Mouse (Mus musculus) hindbrain, embryonic 14.5 days (tissue): ENCODE data around the gene Pld3. TPM values are rescaled to one million over a fixed set of nuclear protein-coding genes. Genes with fewer than 3 reads are reported as not detected.
A peak's percentile ranks its signal among the peaks of the same experiment; 100 is the strongest.

Experiments used
- ATAC-seq: fragments of 200-750 bp; cut with Nextera tagmentation; 2 replicates; pipeline ENCODE4 v1.8.0; 2017; ENCODE audit warnings: moderate number of reproducible peaks, mild to moderate bottlenecking, moderate TSS enrichment, moderate library complexity; ENCODE audit not compliant: low FRiP score
- DNase-seq: peaks from one replicate; pipeline ENCODE4 v3.0.0-alpha.2; 2015; ENCODE audit warnings: low spot score
- H3K27ac ChIP-seq: fragments of 300-500 bp; sonication (generic); 2 replicates; pipeline ENCODE4 v1.5.1; 2014; ENCODE audit warnings: mild to moderate bottlenecking, moderate library complexity
- H3K27me3 ChIP-seq: fragments of 300-500 bp; sonication (generic); 2 replicates; pipeline ENCODE4 v1.6.1; 2014; ENCODE audit warnings: mild to moderate bottlenecking, low read length, mixed read lengths; ENCODE audit not compliant: control insufficient read depth, insufficient read depth
- H3K36me3 ChIP-seq: fragments of 300-500 bp; sonication (generic); replicated peaks from 2 replicates; pipeline ENCODE4 v1.6.1; 2014; ENCODE audit not compliant: control insufficient read depth, insufficient read depth
- H3K4me1 ChIP-seq: fragments of 300-500 bp; sonication (generic); replicated peaks from 2 replicates; pipeline ENCODE4 v1.6.1; 2014; ENCODE audit warnings: antibody characterized with exemption, low read length, mixed read lengths; ENCODE audit not compliant: control insufficient read depth, insufficient read depth
- H3K4me2 ChIP-seq: fragments of 300-500 bp; sonication (generic); replicated peaks from 2 replicates; pipeline ENCODE4 v1.6.1; 2014; ENCODE audit warnings: mild to moderate bottlenecking, moderate library complexity
- H3K4me3 ChIP-seq: fragments of 300-500 bp; sonication (generic); replicated peaks from 2 replicates; pipeline ENCODE4 v1.5.1; 2014; ENCODE audit warnings: mild to moderate bottlenecking, low read length
- H3K9ac ChIP-seq: fragments of 300-500 bp; sonication (generic); 2 replicates; pipeline ENCODE4 v1.6.1; 2014
- H3K9me3 ChIP-seq: fragments of 300-500 bp; sonication (generic); 2 replicates; pipeline ENCODE4 v1.6.1; 2016; ENCODE audit warnings: low read length; ENCODE audit not compliant: control insufficient read depth
- WGBS: fragments of 180-500 bp; shearing (Covaris S2); extraction: QIAGEN DNeasy Blood & Tissue Kit; methylation state at CpG from one replicate; pipeline ENCODE4 v1.1.7; 2014; 5-methylcytosine and 5-hydroxymethylcytosine counted together
- polyA plus RNA-seq: library from polyadenylated mRNA; unstranded; fragments of >200 nt; fragmentation: Nextera tagmentation; extraction: Ambion mirVana; gene quantifications from 2 replicates; pipeline ENCODE4 v1.2.1, GENCODE M21; 2014

The Pld3 gene
- polyA plus RNA-seq, 1 experiment from 2014 or later: 156 TPM

DNA sequence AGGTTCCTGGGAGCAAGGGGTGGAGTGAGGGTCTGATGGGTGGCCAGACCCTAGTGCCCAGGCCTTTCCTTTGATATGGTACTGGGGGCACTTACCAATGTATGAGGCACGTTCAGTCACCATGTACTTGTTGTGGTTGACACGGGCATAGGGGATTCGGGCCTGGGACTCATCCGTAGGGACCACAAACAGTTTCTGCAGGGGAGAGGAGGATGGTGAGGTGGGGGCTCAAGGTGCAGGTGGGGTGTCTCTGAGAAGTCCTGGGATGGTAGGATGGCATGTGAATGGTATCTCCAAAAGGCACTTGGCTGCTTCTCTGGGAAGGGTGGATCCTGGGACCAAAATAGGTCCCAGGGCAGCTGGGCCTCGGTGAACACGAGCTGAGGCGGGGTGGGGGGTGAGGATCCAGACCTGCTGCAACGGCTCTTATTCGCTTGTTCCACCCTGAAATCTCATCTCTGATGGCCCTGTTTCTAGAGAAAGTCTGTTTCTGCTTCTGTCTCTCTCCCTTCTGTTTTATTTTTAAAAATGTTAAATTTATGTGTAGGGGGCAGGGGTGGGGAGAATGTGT lies 20.5 kb downstream of the Pld3 start:
- no peak overlapping the region for H3K4me2 ChIP-seq
- H3K9me3 ChIP-seq: no peaks in the 10 kb centered on the region
- DNase-seq (no peak), ATAC-seq (no peak)
- H3K4me3 ChIP-seq: no peak overlapping the region
- no peaks in the 10 kb centered on the region for H3K4me1 ChIP-seq
- WGBS: 95% methylated on average over 9 of the region's 9 CpGs
- no peak overlapping the region for H3K27ac ChIP-seq
- peaks cover 70% of the 10 kb centered on the region for H3K36me3 ChIP-seq
- H3K9ac ChIP-seq: no peak overlapping the region
- H3K27me3 ChIP-seq: no peaks in the 10 kb centered on the region

DNA sequence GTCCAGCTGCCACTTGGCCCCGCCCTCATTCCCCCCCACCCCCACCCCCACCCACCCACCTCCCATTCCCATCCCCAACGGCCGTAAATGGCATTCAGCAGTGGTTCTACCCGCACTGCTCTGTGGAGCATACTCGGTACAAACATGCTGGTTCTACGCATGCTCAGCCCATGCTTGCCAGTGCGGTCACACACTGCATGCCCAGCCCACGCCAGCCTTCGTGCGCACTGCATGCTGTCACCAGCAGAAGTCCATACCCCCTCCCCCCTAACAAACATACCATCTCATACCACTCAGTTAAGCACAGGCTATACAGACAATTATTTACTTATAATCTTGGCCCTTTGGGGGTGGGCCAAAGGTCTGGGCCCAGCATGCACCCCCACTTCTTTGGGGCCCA lies 21.3 kb downstream of the Pld3 start:
- peaks cover 62% of the 10 kb centered on the region for H3K36me3 ChIP-seq
- DNase-seq (no peak), ATAC-seq (no peak)

DNA sequence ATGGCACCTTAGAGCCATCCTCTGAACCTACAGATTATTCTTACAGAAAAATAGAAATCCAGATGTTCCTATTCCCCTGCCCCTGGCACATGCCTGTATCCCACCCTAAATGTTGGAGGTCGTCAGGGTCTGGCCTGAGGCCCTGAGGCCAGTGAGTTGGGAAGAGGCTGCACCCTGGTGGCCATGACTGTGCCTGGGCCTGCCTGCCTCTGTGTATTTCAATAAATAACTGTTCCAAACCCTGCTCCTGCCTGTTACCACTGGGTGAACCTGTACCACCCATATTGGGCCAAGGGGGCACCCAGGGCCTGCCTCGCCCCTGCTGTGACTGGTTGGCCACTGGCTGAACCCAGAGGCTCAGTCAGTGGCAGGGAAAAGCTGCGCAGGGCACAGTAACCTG lies 22.1 kb downstream of the Pld3 start:
- H3K4me1 ChIP-seq: no peaks in the 10 kb centered on the region
- H3K4me2 ChIP-seq: no peak overlapping the region
- H3K27me3 ChIP-seq: no peaks in the 10 kb centered on the region
- no peaks in the 10 kb centered on the region for H3K9me3 ChIP-seq
- H3K36me3 ChIP-seq: peaks cover 54% of the 10 kb centered on the region
- WGBS: 83% methylated on average over 3 of the region's 3 CpGs
- no peak overlapping the region for H3K27ac ChIP-seq
- DNase-seq (no peak), ATAC-seq (no peak)
- H3K9ac ChIP-seq: no peak overlapping the region
- no peak overlapping the region for H3K4me3 ChIP-seq

More for the DNA sequence above, 21.3 kb downstream of the Pld3 start:
- no peak overlapping the region for H3K4me2 ChIP-seq
- no peaks in the 10 kb centered on the region for H3K4me1 ChIP-seq
- H3K27me3 ChIP-seq: no peaks in the 10 kb centered on the region
- no peaks in the 10 kb centered on the region for H3K9me3 ChIP-seq
- no peak overlapping the region for H3K4me3 ChIP-seq
- H3K27ac ChIP-seq: no peak overlapping the region
- H3K9ac ChIP-seq: no peak overlapping the region
- WGBS: 94% methylated on average over 10 of the region's 10 CpGs

- Histone ChIP-seq H3K9ac (no peak overlapping the region), H3K4me3 (no peak overlapping the region), H3K4me2 (no peak overlapping the region), H3K9me3 (no peaks in the 10 kb centered on the region), H3K4me1 (no peaks in the 10 kb centered on the region), H3K27me3 (no peaks in the 10 kb centered on the region), H3K27ac (no peak overlapping the region), H3K36me3 (peaks cover 42% of the 10 kb centered on the region)
- no peak for ATAC-seq
- DNase-seq: no peak
- 88% methylated on average over 21 of the region's 21 CpGs for WGBS
These were observed 23.9 kb downstream of the Pld3 start for GRCm38 (mm10) chr7:27529070-27529469.

DNA sequence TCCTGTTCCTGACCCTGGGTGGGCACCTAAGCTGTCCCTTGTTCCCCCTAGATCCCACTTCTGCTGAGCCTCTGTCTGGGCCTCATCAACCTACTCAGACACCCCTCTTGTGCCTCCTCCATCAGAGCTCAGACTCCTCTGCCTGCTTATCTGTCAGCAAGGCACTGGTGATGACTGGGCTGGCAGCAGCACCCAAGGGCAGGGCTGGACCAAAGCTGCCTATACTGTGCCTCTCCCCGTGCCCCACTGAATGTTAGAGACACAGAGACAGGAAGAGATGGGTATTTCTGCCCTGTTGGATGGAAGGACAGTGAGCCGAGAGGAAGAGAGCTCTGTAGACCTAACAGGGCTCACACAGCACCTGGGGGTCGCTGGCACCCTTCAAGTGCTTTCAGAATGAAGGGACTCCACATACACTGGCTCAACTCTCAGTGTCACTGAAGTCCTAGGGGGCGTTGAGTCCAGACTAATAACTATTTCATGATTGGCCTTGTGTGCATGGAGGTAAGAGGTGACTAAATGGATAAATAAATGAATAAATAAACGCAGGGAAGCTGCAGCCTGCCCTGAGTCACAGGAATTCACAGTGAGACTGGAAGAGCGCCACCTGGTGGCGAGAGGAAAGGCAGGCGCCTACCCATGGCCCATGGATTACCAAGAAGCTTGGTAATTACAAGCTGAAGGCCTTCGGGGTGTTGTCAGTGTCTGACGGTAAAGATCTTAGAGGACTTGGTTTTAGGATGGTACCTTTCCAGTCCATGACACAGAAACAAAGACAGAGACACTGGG lies 26.8 kb downstream of the Pld3 start:
- no peak overlapping the region for H3K4me3 ChIP-seq
- no peaks in the 10 kb centered on the region for H3K4me1 ChIP-seq
- no peaks in the 10 kb centered on the region for H3K9me3 ChIP-seq
- WGBS: 25% methylated on average over 10 of the region's 10 CpGs
- DNase-seq (peak; percentile 94), ATAC-seq (peak; percentile 75)
- no peak overlapping the region for H3K27ac ChIP-seq
- no peak overlapping the region for H3K9ac ChIP-seq
- H3K36me3 ChIP-seq: peaks cover 14% of the 10 kb centered on the region
- no peaks in the 10 kb centered on the region for H3K27me3 ChIP-seq
- H3K4me2 ChIP-seq: no peak overlapping the region

- no peak overlapping the region for H3K4me3 ChIP-seq
- DNase-seq: no peak
- no peak overlapping the region for H3K4me2 ChIP-seq
- H3K9ac ChIP-seq: no peak overlapping the region
- H3K27ac ChIP-seq: no peak overlapping the region
- no peaks in the 10 kb centered on the region for H3K9me3 ChIP-seq
- no peaks in the 10 kb centered on the region for H3K27me3 ChIP-seq
- no peak for ATAC-seq
- no peaks in the 10 kb centered on the region for H3K36me3 ChIP-seq
- no peaks in the 10 kb centered on the region for H3K4me1 ChIP-seq
- WGBS: 96% methylated on average over 13 of the region's 13 CpGs
These were observed 29.2 kb downstream of the Pld3 start for GRCm38 (mm10) chr7:27523805-27524204.

DNA sequence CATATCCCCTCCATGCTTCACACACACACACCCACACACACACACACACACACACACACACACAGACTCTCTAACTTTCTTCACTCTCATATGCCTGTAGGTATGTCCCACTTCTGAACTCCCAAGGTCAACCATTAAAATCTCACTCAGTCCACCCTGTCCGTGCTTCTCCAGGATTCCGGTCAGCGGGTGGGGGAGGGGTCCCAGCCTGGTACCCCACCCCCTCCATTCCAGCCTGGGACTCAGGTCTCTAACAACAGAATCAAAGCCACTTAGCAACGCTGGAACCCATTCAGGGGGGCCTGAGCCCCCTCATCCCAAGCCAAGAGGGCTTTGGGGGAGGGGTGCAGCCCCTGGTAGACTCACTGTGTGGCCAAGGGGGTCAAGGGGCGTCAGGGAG lies 30.1 kb downstream of the Pld3 start, which contains the start of gene Hipk4:
TSS of gene Hipk4 (plus strand) at position 301 of the 400 bp plus-strand sequence.
- ATAC-seq (no peak), DNase-seq (no peak)
- no peaks in the 10 kb centered on the region for H3K4me1 ChIP-seq
- no peaks in the 10 kb centered on the region for H3K27me3 ChIP-seq
- H3K36me3 ChIP-seq: no peaks in the 10 kb centered on the region
- H3K9me3 ChIP-seq: no peaks in the 10 kb centered on the region
- H3K4me2 ChIP-seq: no peak within 1 kb of the TSS
- H3K4me3 ChIP-seq: no peak within 1 kb of the TSS
- H3K9ac ChIP-seq: no peak within 1 kb of the TSS
- WGBS: 68% methylated on average over 5 of the region's 5 CpGs
- no peak within 1 kb of the TSS for H3K27ac ChIP-seq

DNA sequence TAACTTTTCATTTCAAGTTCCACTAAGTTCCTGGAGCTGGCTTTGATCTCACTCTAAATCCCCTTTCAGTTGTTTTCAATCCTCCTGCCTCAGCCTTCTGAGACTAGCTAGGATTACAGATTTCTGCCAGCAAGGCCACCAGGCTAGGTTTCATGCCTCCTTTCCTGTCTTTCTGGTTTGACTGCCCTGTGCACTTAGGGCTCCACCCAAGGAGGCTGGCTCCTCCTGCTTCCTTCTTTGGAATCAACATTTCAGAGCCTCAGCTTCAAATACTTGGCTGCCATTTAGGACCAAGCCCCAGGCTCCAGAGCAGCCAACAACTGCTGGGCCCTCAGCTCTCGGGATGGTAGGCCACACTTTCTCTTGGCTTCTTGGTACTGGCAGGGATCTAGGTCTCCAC lies 32.4 kb downstream of the Pld3 start:
- 88% methylated on average over 1 of the region's 1 CpGs for WGBS
- Histone ChIP-seq H3K9me3 (no peaks in the 10 kb centered on the region), H3K4me1 (no peaks in the 10 kb centered on the region), H3K27ac (no peak overlapping the region), H3K9ac (no peak overlapping the region), H3K27me3 (no peaks in the 10 kb centered on the region), H3K36me3 (no peaks in the 10 kb centered on the region), H3K4me3 (no peak overlapping the region), H3K4me2 (no peak overlapping the region)
- DNase-seq: no peak
- ATAC-seq: no peak

GRCm38 (mm10) chr7:27520104-27520503 lies 32.9 kb downstream of the Pld3 start:
- Histone ChIP-seq H3K4me2 (no peak overlapping the region), H3K9ac (no peak overlapping the region), H3K4me3 (no peak overlapping the region), H3K4me1 (no peaks in the 10 kb centered on the region), H3K9me3 (no peaks in the 10 kb centered on the region), H3K27me3 (no peaks in the 10 kb centered on the region), H3K36me3 (no peaks in the 10 kb centered on the region), H3K27ac (no peak overlapping the region)
- DNase-seq (no peak), ATAC-seq (no peak)
